ENCODE assay signal across 1 mouse cellular context in the genomic region with DNA sequence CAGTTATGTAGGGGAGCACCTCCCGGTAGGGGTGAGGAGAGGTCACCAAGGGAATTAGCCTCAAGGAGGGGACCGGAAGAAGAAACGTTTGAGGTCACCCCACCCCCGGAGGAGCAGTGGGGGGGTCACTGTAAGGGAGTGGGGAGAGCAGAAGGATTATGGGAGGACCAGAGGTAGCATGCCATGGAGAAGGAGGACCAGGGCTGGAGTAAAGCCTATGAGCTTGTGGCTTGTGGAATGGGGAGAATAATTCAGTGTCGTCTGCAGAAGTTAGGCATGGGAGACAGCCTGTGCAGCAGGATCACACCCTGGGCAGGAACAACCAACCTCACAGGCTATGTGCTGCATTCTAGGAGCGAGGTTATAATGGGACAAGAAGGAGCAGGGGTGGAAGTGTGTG.
TF ChIP-seq lines count a peak whose summit lies in the region.

No protein-coding gene starts in this region.

TF ChIP-seq in CH12.LX, 34 proteins besides CTCF, POLR2A, EP300 and RAD21:
- TF ChIP-seq SIN3A (IDR thresholded peaks at IDR 0.05; ENCODE audit: low read length) (0 out of 2 replicates have a peak, but pooled peaks have one; percentile 0), CHD1 (IDR thresholded peaks at IDR 0.05; ENCODE audit: low read depth, low read length) (no peak)
